Mouse (Mus musculus): ENCODE measurements around the gene Faim2. TPM values are rescaled to one million over a fixed set of nuclear protein-coding genes. Genes with fewer than 3 reads are reported as not detected.

Gene Faim2
- total RNA-seq, 2 experiments from 2014 or later: 0.14 to 0.16 TPM

Other genes starting within 250 kb of the Faim2 start
- 10 to 100 TPM; 18.4 to 20.8 TPM for gene Prpf40b, start 233.1 kb downstream of the Faim2 start, total RNA-seq (2021)
- not detected for gene Fam186b, start 232.3 kb downstream of the Faim2 start, total RNA-seq (2021)
- gene Fmnl3, start 157.7 kb downstream of the Faim2 start, total RNA-seq (2021): 10 to 100 TPM; 13.3 to 13.6 TPM
- gene Tmbim6, start 135.3 kb downstream of the Faim2 start, total RNA-seq (2021): 100 to 1,000 TPM; 167 to 170 TPM
- gene Nckap5l, start 70.4 kb downstream of the Faim2 start, total RNA-seq (2021): 1 to 10 TPM; 8.5 to 10.0 TPM
- 1 to 10 TPM; 3.9 to 5.0 TPM for gene Bcdin3d, start 53.4 kb downstream of the Faim2 start, total RNA-seq (2021)
- gene Aqp2, start 50.9 kb upstream of the Faim2 start, total RNA-seq (2021): not detected
- gene Aqp5, start 62.6 kb upstream of the Faim2 start, total RNA-seq (2021): not detected
- not detected for gene Aqp6, start 73.2 kb upstream of the Faim2 start, total RNA-seq (2021)
- 1 to 10 TPM; 7.5 to 8.7 TPM for gene Racgap1, start 123.5 kb upstream of the Faim2 start, total RNA-seq (2021)
- gene Asic1, start 142.2 kb upstream of the Faim2 start, total RNA-seq (2021): 1 to 10 TPM in 1 of 2 experiments, under 1 TPM in 1; 0.69 to 1.0 TPM
- 10 to 100 TPM in 1 of 2 experiments, 1 to 10 TPM in 1; 9.4 to 11.5 TPM for gene Smarcd1, start 174.0 kb upstream of the Faim2 start, total RNA-seq (2021)
- gene Gm17349, start 177.3 kb upstream of the Faim2 start, total RNA-seq (2021): 1 to 10 TPM; 1.7 to 1.9 TPM
- gene Gpd1, start 189.3 kb upstream of the Faim2 start, total RNA-seq (2021): 100 to 1,000 TPM; 487 to 557 TPM
- 100 to 1,000 TPM; 182 TPM for gene Cox14, start 197.5 kb upstream of the Faim2 start, total RNA-seq (2021)
- 10 to 100 TPM; 10.4 to 10.6 TPM for gene Cers5, start 244.7 kb upstream of the Faim2 start, total RNA-seq (2021)

Measured in gastrocnemius, postnatal 14 days (tissue).